Mouse (Mus musculus) midbrain, postnatal 0 days (tissue): Measurements from ENCODE around the gene Stk32c. TPM values are rescaled to one million over a fixed set of nuclear protein-coding genes. Genes with fewer than 3 reads are reported as not detected.

Source experiments
- ATAC-seq: fragments of 200-750 bp; cut with Nextera tagmentation; 2 replicates; pipeline ENCODE4 v1.8.0; 2017; ENCODE audit warnings: moderate number of reproducible peaks, mild to moderate bottlenecking, moderate TSS enrichment, moderate library complexity; ENCODE audit not compliant: low FRiP score
- DNase-seq: peaks from one replicate; pipeline ENCODE4 v3.0.0-alpha.2; 2015; ENCODE audit warnings: low spot score
- H3K27ac ChIP-seq: fragments of 300-500 bp; sonication (generic); 2 replicates; pipeline ENCODE4 v1.5.1; 2014; ENCODE audit warnings: low read depth, mild to moderate bottlenecking, low read length, mixed read lengths
- H3K27me3 ChIP-seq: fragments of 300-500 bp; sonication (generic); 2 replicates; pipeline ENCODE4 v1.6.1; 2014; ENCODE audit warnings: low read length, control low read depth, mixed read lengths; ENCODE audit not compliant: insufficient read depth
- H3K36me3 ChIP-seq: fragments of 300-500 bp; sonication (generic); 2 replicates; pipeline ENCODE4 v1.6.1; 2014; ENCODE audit warnings: low read length, control low read depth, mixed read lengths; ENCODE audit not compliant: insufficient read depth
- H3K4me1 ChIP-seq: fragments of 300-500 bp; sonication (generic); 2 replicates; pipeline ENCODE4 v1.6.1; 2014; ENCODE audit warnings: mild to moderate bottlenecking, control low read depth, antibody characterized with exemption, low read length, mixed read lengths; ENCODE audit not compliant: insufficient read depth
- H3K4me2 ChIP-seq: fragments of 300-500 bp; sonication (generic); 2 replicates; pipeline ENCODE4 v1.6.1; 2014; ENCODE audit warnings: low read depth, mild to moderate bottlenecking, low read length, mixed read lengths; ENCODE audit not compliant: poor library complexity, severe bottlenecking
- H3K4me3 ChIP-seq: fragments of 300-500 bp; sonication (generic); 2 replicates; pipeline ENCODE4 v1.5.1; 2014; ENCODE audit warnings: low read depth, mild to moderate bottlenecking, low read length, moderate library complexity
- H3K9ac ChIP-seq: fragments of 300-500 bp; sonication (generic); replicated peaks from 2 replicates; pipeline ENCODE4 v1.6.1; 2014; ENCODE audit warnings: mild to moderate bottlenecking, low read length, moderate library complexity, mixed read lengths; ENCODE audit not compliant: poor library complexity, severe bottlenecking
- H3K9me3 ChIP-seq: fragments of 300-500 bp; sonication (generic); 2 replicates; pipeline ENCODE4 v1.6.1; 2016; ENCODE audit warnings: low read length, control low read depth
- CTCF ChIP-seq: IDR thresholded peaks from 2 replicates; pipeline ENCODE4 v1.5.1; 2016; ENCODE audit warnings: antibody characterized with exemption, mild to moderate bottlenecking
- WGBS: fragments of 180-500 bp; shearing (Covaris S2); extraction: QIAGEN DNeasy Blood & Tissue Kit; methylation state at CpG from one replicate; pipeline ENCODE4 v1.1.7; 2014; 5-methylcytosine and 5-hydroxymethylcytosine counted together
- polyA plus RNA-seq: library from polyadenylated mRNA; unstranded; fragments of >200 nt; fragmentation: Nextera tagmentation; extraction: Ambion mirVana; gene quantifications from 2 replicates; pipeline ENCODE4 v1.2.1, GENCODE M21; 2015
- total RNA-seq: library from RNA; depleted of rRNA; stranded (reverse); fragments of >200 nt; gene quantifications from 2 replicates; pipeline ENCODE4 v1.2.3, GENCODE M21; 2014

Gene Stk32c
- total and polyA plus RNA-seq, 2 experiments from 2014 or later: 2.4 to 35.6 TPM

DNA sequence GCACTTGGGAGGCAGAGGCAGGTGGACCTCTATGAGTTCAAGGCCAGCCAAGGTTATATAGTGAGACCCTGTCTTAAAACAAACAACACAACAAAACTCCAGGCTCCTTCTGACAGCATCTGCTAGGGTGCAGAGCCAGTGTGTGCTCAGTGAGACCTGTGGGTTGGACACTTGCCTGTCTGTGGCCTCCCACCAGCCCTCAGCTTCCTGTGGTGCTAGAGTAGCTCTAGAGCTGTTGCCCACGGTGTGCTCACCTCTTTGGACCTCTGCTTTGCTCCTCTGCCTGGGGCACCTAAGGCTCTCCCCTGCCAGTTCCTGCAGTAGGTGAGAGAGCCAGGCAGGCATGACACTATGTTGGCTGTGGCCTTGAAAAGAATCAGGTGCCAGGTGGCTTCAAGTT is 69.3 kb downstream of the Stk32c start:
- Histone ChIP-seq H3K27ac (no peak overlapping the region), H3K9me3 (no peaks in the 10 kb centered on the region), H3K4me3 (no peak overlapping the region), H3K9ac (no peak overlapping the region), H3K27me3 (no peaks in the 10 kb centered on the region), H3K36me3 (no peaks in the 10 kb centered on the region), H3K4me2 (no peak overlapping the region), H3K4me1 (0 out of 2 replicates have a peak, but pooled peaks cover 9% of the 10 kb centered on the region)
- DNase-seq: no peak
- ATAC-seq: no peak
- no peak for TF ChIP-seq CTCF
- 65% methylated on average over 1 of the region's 1 CpGs for WGBS

DNA sequence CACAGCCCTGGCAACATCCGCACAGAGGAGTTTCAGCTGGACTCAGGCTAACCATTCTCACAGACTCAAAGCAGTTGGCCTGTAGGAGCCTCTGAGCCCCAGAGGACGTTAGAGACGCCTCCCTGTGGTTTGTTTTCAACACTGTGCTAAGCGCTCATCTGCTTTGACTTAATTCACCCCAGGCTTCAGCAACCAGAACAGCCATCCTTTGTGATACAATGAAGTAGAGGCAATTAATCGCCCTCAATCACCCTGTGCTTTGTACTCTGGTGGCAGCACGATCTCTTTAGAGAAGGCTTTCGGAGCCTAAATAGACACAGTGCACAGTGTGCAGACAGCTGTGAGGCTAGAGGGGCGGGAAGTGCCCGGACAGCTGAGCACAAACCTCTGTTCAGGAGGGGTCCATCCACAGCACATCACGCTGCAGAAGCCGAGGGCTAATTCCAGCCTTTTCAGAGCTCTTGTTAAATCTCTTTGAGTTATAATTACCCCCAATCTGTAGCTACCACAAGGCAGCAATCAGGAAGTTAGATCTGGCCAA is 73.1 kb downstream of the Stk32c start:
- no peak overlapping the region for H3K4me2 ChIP-seq
- TF ChIP-seq CTCF: peak; percentile 52
- DNase-seq (peak; percentile 65), ATAC-seq (peak; percentile 50)
- no peaks in the 10 kb centered on the region for H3K27me3 ChIP-seq
- 12% methylated on average over 11 of the region's 11 CpGs for WGBS
- H3K4me1 ChIP-seq: no peaks in the 10 kb centered on the region; the same call in 1 of the 2 replicates
- H3K9me3 ChIP-seq: no peaks in the 10 kb centered on the region
- H3K9ac ChIP-seq: no peak overlapping the region
- no peaks in the 10 kb centered on the region for H3K36me3 ChIP-seq
- peak overlapping the region; percentile 26; the same call in 1 of the 2 replicates for H3K27ac ChIP-seq
- H3K4me3 ChIP-seq: no peak overlapping the region

DNA sequence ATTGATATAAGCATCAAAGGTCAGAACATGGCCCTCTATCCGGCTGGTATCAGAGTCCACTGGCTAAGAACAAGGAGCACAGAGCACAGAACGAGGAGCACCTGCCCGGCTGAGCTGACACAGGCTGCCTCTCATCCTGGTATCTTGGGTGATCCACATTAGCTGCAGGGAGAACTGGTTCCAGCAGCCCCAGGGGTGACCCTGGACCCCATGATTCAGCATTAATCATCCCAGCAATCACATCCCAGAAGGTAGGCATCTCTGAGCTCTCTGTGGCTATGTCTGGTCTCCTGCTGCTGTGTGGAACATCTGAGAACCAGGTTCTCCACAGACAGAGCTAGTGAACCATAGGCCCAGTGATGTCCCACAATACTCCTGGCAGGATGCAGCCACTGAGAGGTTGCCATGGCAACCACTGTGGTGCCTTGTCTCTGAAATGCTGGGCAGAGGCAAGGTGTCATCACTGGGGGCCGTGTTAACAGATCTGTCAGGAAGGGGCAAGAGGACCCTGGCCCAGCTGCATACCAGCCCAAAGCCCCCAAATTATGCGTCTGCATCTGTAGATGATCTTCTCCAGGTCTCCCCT is 76.1 kb downstream of the Stk32c start:
- H3K4me2 ChIP-seq: no peak overlapping the region
- ATAC-seq (peak; percentile 41; the same call in 1 of the 2 replicates), DNase-seq (peak; percentile 79)
- WGBS: 60% methylated on average over 5 of the region's 5 CpGs
- H3K36me3 ChIP-seq: no peaks in the 10 kb centered on the region
- TF ChIP-seq CTCF: no peak
- no peaks in the 10 kb centered on the region for H3K9me3 ChIP-seq
- H3K4me3 ChIP-seq: no peak overlapping the region
- H3K4me1 ChIP-seq: no peaks in the 10 kb centered on the region; the same call in 1 of the 2 replicates
- H3K27me3 ChIP-seq: no peaks in the 10 kb centered on the region
- H3K27ac ChIP-seq: peak overlapping the region; percentile 34; the same call in 1 of the 2 replicates
- H3K9ac ChIP-seq: no peak overlapping the region

DNA sequence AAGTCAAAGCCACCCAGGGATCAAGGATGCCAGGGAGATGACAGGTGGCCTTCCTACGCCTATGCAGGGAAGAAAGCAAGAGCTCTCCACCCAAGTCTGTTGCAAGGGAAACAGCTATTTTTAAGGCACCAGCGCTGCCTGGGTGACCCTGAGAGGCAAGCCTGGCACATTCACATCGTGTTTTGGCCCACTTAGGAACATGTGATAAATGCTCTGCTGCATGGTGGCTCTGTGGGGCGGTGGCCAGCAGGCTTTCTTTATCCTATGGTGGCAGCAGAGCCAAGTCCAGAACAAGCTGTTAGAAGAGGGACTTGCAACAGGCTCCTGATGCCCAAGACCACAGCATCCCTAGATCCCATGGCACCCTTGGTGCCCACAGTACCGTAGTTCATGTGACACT is 77.9 kb downstream of the Stk32c start:
- H3K27ac ChIP-seq: no peak overlapping the region
- WGBS: 89% methylated on average over 5 of the region's 5 CpGs

DNA sequence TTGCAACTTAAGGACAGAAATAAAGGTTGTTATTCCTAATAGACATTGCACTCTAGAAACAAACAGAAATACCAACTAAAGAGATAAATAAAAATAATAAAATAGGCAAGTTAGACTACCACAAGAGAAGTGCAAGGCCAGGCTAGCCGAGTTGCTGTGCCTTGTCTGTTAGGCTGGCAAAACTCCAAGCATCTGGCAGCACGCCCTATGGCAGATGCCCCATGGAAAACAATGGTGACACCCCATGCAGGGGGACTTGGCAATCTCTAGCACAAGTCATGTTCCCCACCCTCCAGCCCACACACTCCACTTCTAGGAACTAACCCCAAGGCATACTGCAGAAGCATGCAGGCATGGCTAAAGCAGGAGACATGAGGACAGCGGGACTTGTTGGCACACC is 79.7 kb downstream of the Stk32c start:
- Histone ChIP-seq H3K27ac (no peak overlapping the region), H3K9ac (no peak overlapping the region), H3K4me2 (no peak overlapping the region), H3K27me3 (no peaks in the 10 kb centered on the region), H3K9me3 (no peaks in the 10 kb centered on the region), H3K36me3 (no peaks in the 10 kb centered on the region), H3K4me1 (peaks cover 5% of the 10 kb centered on the region; the same call in 1 of the 2 replicates), H3K4me3 (no peak overlapping the region)
- 66% methylated on average over 3 of the region's 3 CpGs for WGBS
- no peak for TF ChIP-seq CTCF
- ATAC-seq (no peak), DNase-seq (peak; percentile 71)

More for the DNA sequence above, 77.9 kb downstream of the Stk32c start:
- DNase-seq (no peak), ATAC-seq (no peak)
- H3K4me1 ChIP-seq: peaks cover 2% of the 10 kb centered on the region; the same call in 1 of the 2 replicates
- no peaks in the 10 kb centered on the region for H3K27me3 ChIP-seq
- H3K9ac ChIP-seq: no peak overlapping the region
- no peaks in the 10 kb centered on the region for H3K36me3 ChIP-seq
- no peak overlapping the region for H3K4me2 ChIP-seq
- H3K4me3 ChIP-seq: no peak overlapping the region
- no peak for TF ChIP-seq CTCF
- H3K9me3 ChIP-seq: no peaks in the 10 kb centered on the region

DNA sequence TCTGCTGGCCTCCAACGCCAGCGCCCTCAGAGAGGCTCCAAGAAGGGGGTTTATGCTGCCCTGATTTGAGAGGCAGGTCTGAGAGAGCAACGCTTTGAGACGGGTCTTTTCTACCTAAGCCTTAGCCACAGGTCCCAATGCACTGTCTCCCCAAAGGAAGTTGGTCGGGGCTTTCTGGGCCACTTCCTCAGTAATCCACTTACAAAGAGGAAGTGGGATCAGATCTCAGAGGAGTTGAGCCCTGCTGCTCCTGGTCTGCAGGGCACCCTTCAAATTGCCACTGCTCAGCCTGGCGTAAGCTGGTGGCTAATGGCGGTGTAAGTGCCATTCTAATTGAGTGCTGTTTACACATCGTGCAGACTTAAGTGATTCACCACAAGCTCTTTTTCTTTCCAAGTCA is 81.6 kb downstream of the Stk32c start:
- no peak for DNase-seq
- Histone ChIP-seq H3K9ac (no peak overlapping the region), H3K27me3 (no peaks in the 10 kb centered on the region), H3K4me3 (no peak overlapping the region), H3K4me1 (peaks cover 5% of the 10 kb centered on the region; the same call in 1 of the 2 replicates), H3K27ac (no peak overlapping the region), H3K36me3 (no peaks in the 10 kb centered on the region), H3K4me2 (no peak overlapping the region), H3K9me3 (no peaks in the 10 kb centered on the region)
- no peak for TF ChIP-seq CTCF
- ATAC-seq: no peak
- 68% methylated on average over 8 of the region's 8 CpGs for WGBS
